Mouse (Mus musculus) T-cell, adult 66 days (primary cell): Measurements from ENCODE around the gene Trim42. TPM values are rescaled to one million over a fixed set of nuclear protein-coding genes. Genes with fewer than 3 reads are reported as not detected.

ENCODE experiments used
- total RNA-seq, 2 experiments: library from RNA; stranded (reverse); gene quantifications; 3 replicates in 1 of 2; 4 replicates in 1 of 2; pipeline ENCODE4 v1.2.4; 2023

Gene Trim42
- not detected for total RNA-seq

GRCm38 (mm10) chr9:97369591-97369990, at the start of gene Trim42:
Trim42 (minus strand) TSS chr9:97369958.

